Mouse (Mus musculus) embryonic facial prominence, embryonic 15.5 days (tissue): ENCODE data around the gene Igfn1. TPM values are rescaled to one million over a fixed set of nuclear protein-coding genes. Genes with fewer than 3 reads are reported as not detected.

Experiments
- ATAC-seq: fragments of 200-750 bp; cut with Nextera tagmentation; 2 replicates; pipeline ENCODE4 v1.8.0; 2017; ENCODE audit warnings: low read depth, moderate TSS enrichment; ENCODE audit not compliant: insufficient number of reproducible peaks, low FRiP score, low TSS enrichment
- H3K27ac ChIP-seq: fragments of 300-500 bp; sonication (generic); replicated peaks from 2 replicates; pipeline ENCODE4 v1.5.1; 2015; ENCODE audit warnings: mild to moderate bottlenecking, inconsistent platforms
- H3K27me3 ChIP-seq: fragments of 300-500 bp; sonication (generic); 2 replicates; pipeline ENCODE4 v1.6.1; 2015; ENCODE audit warnings: inconsistent platforms
- H3K36me3 ChIP-seq: fragments of 300-500 bp; sonication (generic); 2 replicates; pipeline ENCODE4 v1.6.1; 2015; ENCODE audit warnings: mild to moderate bottlenecking, inconsistent platforms
- H3K4me1 ChIP-seq: fragments of 300-500 bp; sonication (generic); 2 replicates; pipeline ENCODE4 v1.6.1; 2015; ENCODE audit warnings: inconsistent platforms
- H3K4me2 ChIP-seq: fragments of 300-500 bp; sonication (generic); replicated peaks from 2 replicates; pipeline ENCODE4 v1.6.1; 2015; ENCODE audit warnings: mild to moderate bottlenecking, inconsistent platforms
- H3K4me3 ChIP-seq: fragments of 300-500 bp; sonication (generic); replicated peaks from 2 replicates; pipeline ENCODE4 v1.5.1; 2015; ENCODE audit warnings: mild to moderate bottlenecking, inconsistent platforms
- H3K9ac ChIP-seq: fragments of 300-500 bp; sonication (generic); 2 replicates; pipeline ENCODE4 v1.6.1; 2015; ENCODE audit warnings: inconsistent platforms
- H3K9me3 ChIP-seq: fragments of 300-500 bp; sonication (generic); replicated peaks from 2 replicates; pipeline ENCODE4 v1.6.1; 2016; ENCODE audit warnings: inconsistent platforms
- WGBS: fragments of 180-500 bp; shearing (Covaris S2); methylation state at CpG from one replicate; pipeline ENCODE4 v1.1.7; 2015; 5-methylcytosine and 5-hydroxymethylcytosine counted together
- polyA plus RNA-seq: library from polyadenylated mRNA; unstranded; fragments of >200 nt; fragmentation: Nextera tagmentation; extraction: Ambion mirVana; gene quantifications from 2 replicates; pipeline ENCODE4 v1.2.1, GENCODE M21; 2015

Igfn1 gene
- polyA plus RNA-seq, 1 experiment from 2014 or later: 0.09 TPM

DNA sequence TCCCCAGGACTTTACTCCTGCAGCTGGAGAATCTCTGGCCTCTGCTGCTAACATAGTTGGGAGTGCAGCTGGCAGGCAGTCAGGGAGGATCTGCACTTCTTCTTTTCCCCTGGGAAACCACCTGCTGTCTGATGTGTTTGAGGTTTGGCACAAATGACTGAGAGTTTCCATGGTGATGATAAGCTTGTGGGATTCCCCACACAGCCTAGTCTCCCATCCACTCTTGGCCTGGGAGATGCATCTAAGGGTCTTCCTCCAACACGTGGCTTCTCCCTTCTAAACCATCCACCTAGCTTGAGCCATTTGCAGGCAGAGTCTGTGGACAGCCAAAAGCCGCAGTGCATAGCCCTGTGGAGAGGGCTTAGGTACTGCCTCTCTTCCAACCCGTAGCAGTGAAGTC lies 76.3 kb downstream of the Igfn1 start:
- no peak overlapping the region for H3K9ac ChIP-seq
- no peaks in the 10 kb centered on the region for H3K9me3 ChIP-seq
- peak; percentile 61; the same call in 1 of the 2 replicates for ATAC-seq
- no peaks in the 10 kb centered on the region for H3K36me3 ChIP-seq
- peaks cover 22% of the 10 kb centered on the region for H3K4me1 ChIP-seq
- H3K27ac ChIP-seq: peak overlapping the region; percentile 41; the same call in 1 of the 2 replicates
- H3K27me3 ChIP-seq: no peaks in the 10 kb centered on the region
- no peak overlapping the region for H3K4me2 ChIP-seq
- WGBS: 43% methylated on average over 3 of the region's 3 CpGs
- H3K4me3 ChIP-seq: no peak overlapping the region

DNA sequence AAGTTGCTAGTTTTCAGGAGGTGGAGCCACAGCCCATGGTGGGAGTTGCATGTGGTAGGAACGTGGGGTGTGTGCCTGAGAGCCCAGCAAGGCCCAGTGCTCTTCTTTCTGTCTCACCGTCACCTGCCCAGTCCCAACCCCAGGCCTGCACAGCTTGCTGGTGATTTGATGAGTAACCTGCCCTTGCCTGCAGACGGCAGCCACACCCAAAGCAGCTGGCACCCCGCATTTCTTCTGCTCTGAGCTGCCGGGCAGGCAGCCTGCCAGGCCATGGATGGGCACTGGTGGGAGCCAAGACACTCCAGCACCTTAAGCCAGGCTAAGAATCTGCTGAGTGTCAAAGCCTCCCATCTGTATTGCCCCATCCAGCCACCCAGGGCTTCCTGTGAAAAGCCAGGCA lies 80.3 kb downstream of the Igfn1 start:
- Histone ChIP-seq H3K27ac (peak overlapping the region; percentile 24; the same call in 1 of the 2 replicates), H3K4me3 (no peak overlapping the region), H3K36me3 (no peaks in the 10 kb centered on the region), H3K4me2 (no peak overlapping the region), H3K4me1 (peaks cover 15% of the 10 kb centered on the region), H3K9ac (no peak overlapping the region), H3K27me3 (peaks cover 18% of the 10 kb centered on the region), H3K9me3 (no peaks in the 10 kb centered on the region)
- 44% methylated on average over 4 of the region's 5 CpGs for WGBS
- no peak for ATAC-seq

DNA sequence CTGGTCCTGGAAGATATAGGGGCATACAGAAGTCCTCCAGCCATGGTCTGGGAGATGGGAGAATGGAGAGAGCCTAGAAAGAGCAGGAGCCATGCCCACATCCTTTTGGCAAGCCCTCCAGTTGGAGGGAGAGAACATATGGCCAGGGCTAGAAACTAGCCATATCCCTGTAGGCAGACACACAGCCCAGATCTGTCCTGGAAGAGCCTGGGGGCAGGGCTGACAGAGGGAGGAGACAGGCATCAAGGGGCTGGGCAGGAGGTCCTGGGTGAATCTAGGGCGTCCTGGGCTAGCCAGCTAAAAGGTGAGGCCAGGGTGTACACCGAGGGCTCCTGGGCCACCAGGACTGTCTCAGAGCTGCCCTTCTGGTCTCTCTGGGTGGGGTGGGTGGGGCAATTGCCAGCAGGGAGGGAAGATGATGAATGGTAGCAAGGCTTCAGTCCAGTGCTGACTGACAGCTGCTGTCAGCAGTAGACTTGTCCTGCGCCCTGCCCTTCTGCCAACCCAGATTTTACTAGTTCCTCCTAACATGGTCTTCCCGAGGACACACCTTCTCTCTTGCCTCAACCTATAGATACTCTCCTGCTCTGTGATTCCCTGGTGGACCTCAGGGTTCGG lies 81.7 kb downstream of the Igfn1 start:
- Histone ChIP-seq H3K4me3 (no peak overlapping the region), H3K27ac (no peak overlapping the region), H3K9me3 (no peaks in the 10 kb centered on the region), H3K27me3 (peaks cover 32% of the 10 kb centered on the region), H3K4me2 (no peak overlapping the region), H3K36me3 (no peaks in the 10 kb centered on the region), H3K4me1 (peaks cover 6% of the 10 kb centered on the region; the same call in 1 of the 2 replicates), H3K9ac (no peak overlapping the region)
- ATAC-seq: no peak
- WGBS: 73% methylated on average over 5 of the region's 5 CpGs

DNA sequence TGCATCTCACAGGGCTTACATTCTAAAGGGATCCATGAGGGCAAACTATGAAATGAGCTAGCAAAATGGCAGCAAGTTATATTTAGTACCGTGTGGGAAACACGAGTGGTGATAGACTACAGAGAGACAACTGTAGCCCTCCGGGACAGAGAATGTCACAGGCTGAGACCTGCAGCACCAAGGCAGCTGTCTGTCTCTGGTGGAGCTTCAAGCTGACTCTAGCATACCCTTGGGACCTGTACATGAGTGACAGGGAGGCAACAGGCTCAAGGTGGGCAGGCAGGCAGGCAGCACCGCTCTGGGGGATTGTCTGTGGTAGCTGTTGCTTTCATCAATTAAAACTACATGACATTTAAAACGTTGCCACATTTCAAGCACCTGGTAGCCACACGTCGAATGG lies 82.9 kb downstream of the Igfn1 start:
- Histone ChIP-seq H3K9ac (no peak overlapping the region), H3K27me3 (peaks cover 44% of the 10 kb centered on the region), H3K4me2 (no peak overlapping the region), H3K27ac (no peak overlapping the region), H3K36me3 (no peaks in the 10 kb centered on the region), H3K4me3 (no peak overlapping the region), H3K4me1 (peaks cover 13% of the 10 kb centered on the region; the same call in 1 of the 2 replicates), H3K9me3 (no peaks in the 10 kb centered on the region)
- no peak for ATAC-seq
- 66% methylated on average over 7 of the region's 7 CpGs for WGBS

DNA sequence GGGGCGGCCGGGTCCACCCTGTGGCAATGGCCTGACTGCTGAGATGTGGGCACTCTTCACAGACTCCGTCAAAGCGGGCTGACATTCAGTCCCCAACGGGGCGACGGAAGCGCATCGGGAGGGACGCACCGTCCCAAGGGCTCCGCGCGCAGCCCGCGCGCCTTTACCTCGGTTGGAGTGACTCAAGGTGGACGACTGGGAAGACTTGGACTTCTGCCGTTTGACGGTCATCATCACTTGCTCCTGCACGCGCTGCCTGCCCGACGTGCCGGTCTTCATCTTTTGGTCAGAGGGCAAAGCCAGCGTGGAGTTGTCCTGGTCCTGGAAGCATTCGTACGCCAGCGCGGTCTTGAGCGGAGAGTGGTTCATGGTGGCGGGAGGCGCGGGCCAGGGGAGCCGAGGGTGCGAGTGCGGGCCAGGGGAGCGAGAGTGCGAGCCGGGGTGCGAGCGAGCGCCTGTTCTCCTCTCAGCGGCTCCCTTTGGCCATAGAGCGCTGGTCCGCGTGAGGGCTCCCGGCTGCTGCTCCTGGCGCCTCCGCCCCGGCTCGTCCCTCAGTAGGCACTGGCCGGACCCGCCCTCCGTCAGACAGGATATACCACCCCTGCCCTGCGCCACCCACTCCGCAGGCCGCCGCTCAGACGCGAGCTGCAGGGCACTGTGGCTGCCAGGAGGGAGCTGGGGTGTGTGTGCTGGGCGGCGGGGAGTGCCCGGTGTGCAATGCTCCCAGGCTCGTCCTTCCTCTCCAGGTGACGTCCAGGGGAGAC lies 87.3 kb downstream of the Igfn1 start, which contains the start of gene Pkp1:
TSS of gene Pkp1 (minus strand) at position 564 of the 764 bp plus-strand sequence.
- Histone ChIP-seq H3K9me3 (no peaks in the 10 kb centered on the region), H3K4me3 (peak within 1 kb of the TSS; percentile 45), H3K4me1 (peaks cover 13% of the 10 kb centered on the region; the same call in 1 of the 2 replicates), H3K4me2 (peak within 1 kb of the TSS; percentile 54), H3K27ac (peak within 1 kb of the TSS; percentile 63), H3K27me3 (peaks cover 74% of the 10 kb centered on the region), H3K36me3 (no peaks in the 10 kb centered on the region), H3K9ac (peak within 1 kb of the TSS; percentile 18)
- peak; percentile 72; the same call in 1 of the 2 replicates for ATAC-seq
- under 1% methylated on average over 64 of the region's 67 CpGs for WGBS

DNA sequence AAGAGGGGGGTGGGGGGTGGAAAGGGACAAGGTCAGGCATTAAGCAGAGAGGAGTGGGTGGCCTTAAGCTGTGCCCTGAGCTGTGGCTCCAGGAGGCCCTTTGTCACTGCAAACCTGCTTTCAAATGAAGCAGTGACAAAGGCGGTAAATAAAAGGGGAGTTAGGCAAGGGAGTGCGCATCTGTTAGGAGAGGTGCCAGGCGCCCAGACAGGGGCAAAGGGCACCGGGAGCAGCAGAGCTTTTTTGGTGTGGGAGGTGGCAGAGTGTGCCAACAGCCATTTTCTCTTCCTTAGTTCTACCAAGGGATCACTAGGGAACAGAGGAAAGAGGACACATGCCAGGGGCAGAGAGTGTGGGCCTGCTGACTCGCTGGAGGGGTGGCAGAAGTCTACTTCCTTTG lies 88.9 kb downstream of the Igfn1 start:
- Histone ChIP-seq H3K4me1 (peaks cover 13% of the 10 kb centered on the region), H3K27me3 (peaks cover 67% of the 10 kb centered on the region), H3K4me2 (peak overlapping the region; percentile 37), H3K4me3 (peak overlapping the region; percentile 45), H3K9ac (no peak overlapping the region), H3K27ac (peak overlapping the region; percentile 22; the same call in 1 of the 2 replicates), H3K9me3 (no peaks in the 10 kb centered on the region), H3K36me3 (no peaks in the 10 kb centered on the region)
- ATAC-seq: no peak
- WGBS: 25% methylated on average over 5 of the region's 5 CpGs

DNA sequence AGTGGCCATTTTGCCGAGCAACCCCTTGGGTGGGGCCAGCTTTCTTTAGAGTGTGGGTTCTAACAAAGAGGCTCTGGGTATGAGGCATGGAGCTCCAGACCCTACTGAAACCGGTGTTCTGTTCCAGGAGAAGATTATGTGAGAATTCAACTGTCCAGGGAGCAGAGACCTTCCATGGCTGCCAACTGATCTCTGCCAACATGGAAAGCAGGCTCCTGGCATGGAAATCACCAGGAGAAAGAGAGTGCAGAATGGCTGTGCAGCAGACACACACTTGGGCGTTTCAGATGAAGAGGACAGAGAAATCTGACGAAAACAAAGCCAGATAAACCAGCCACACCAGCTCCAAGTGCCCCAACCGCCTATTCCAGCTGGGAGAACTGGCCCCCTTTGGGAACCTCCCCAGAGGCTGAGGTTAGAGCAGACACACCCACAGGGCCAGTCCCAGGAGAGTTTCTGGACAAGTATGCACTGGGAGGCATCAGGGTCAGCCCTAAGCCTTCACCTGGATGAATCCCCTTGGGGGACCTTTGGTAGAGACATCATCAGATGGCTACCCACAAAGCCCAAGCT lies 89.6 kb downstream of the Igfn1 start:
- Histone ChIP-seq H3K4me1 (peaks cover 15% of the 10 kb centered on the region), H3K36me3 (no peaks in the 10 kb centered on the region), H3K27ac (peak overlapping the region; percentile 63), H3K4me2 (peak overlapping the region; percentile 37), H3K9ac (no peak overlapping the region), H3K9me3 (no peaks in the 10 kb centered on the region), H3K27me3 (peaks cover 60% of the 10 kb centered on the region), H3K4me3 (peak overlapping the region; percentile 45)
- WGBS: 28% methylated on average over 5 of the region's 5 CpGs
- 0 out of 2 replicates have a peak, but pooled peaks have one; percentile 48 for ATAC-seq

DNA sequence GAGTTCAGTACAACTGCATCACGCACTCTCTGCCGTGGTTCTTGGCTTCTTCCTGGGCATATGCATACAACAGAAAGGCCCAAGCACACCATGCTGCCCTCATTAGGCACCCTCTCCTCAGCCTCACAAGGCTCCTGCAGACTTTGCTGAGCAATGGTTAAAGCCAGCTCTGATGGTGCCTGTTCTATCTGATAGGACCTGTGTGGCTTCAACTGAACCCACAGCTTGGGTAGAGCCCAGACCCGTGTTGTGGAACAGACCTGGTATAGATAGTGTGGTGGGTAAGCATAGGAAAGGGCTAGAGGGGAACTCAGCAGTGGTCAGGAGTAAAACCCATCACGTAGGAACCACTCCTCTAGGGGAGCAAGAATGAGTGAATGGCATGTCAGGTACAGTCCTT lies 92.5 kb downstream of the Igfn1 start:
- no peak overlapping the region for H3K4me3 ChIP-seq
- no peaks in the 10 kb centered on the region for H3K36me3 ChIP-seq
- 76% methylated on average over 4 of the region's 4 CpGs for WGBS
- H3K4me1 ChIP-seq: peaks cover 20% of the 10 kb centered on the region
- no peak overlapping the region for H3K4me2 ChIP-seq
- ATAC-seq: no peak
- H3K9ac ChIP-seq: no peak overlapping the region
- H3K27ac ChIP-seq: 0 out of 2 replicates have a peak overlapping the region, but pooled peaks have one; percentile 22
- no peaks in the 10 kb centered on the region for H3K9me3 ChIP-seq
- peaks cover 34% of the 10 kb centered on the region for H3K27me3 ChIP-seq

DNA sequence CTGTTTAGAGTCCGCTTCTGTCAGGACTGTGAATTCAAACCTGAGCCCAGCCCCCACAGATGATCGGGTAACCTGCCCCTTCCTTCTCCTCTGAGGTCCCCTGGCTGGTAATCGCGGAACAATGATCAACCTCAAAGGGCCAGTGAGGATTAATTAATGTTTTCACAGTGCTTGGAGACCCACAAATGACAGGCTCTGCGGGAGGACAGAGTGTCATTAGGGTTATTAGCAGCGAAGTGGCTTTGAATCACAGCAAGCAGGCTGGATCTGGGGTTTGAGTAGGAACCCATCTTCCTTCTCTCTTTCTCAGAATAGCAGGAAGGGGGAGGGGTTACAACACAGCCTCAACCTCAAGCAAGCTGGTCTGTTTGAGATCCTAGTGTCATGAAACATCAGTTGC lies 96.8 kb downstream of the Igfn1 start:
- no peak overlapping the region for H3K9ac ChIP-seq

DNA sequence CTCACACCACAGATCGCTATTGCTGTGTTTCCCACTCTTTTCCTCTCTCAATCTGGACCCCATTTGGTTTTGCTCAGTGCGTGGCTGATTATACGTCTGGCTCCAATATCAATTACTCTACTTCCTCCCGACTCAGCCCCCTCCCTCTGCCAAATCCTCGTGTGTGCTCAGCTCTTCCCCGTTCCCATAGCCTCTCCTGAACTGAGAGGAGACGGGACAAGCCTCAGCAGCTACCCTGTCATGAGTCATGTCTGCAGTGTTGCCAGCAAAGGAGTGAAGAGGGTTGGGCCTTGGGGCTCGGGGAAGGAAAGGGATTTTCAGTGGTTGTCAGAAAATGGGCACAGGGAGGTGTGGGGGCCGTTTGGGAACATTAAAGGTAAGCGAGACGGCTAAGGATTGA lies 99.4 kb downstream of the Igfn1 start:
- 15% methylated on average over 11 of the region's 11 CpGs for WGBS
- Histone ChIP-seq H3K27me3 (no peaks in the 10 kb centered on the region), H3K9me3 (no peaks in the 10 kb centered on the region), H3K9ac (no peak overlapping the region), H3K27ac (peak overlapping the region; percentile 49), H3K4me2 (0 out of 2 replicates have a peak overlapping the region, but pooled peaks have one; percentile 3), H3K36me3 (no peaks in the 10 kb centered on the region), H3K4me3 (no peak overlapping the region), H3K4me1 (peaks cover 29% of the 10 kb centered on the region)
- ATAC-seq: peak; percentile 82

More for the DNA sequence above, 96.8 kb downstream of the Igfn1 start:
- Histone ChIP-seq H3K27me3 (no peaks in the 10 kb centered on the region; the same call in 1 of the 2 replicates), H3K4me2 (no peak overlapping the region), H3K4me1 (peaks cover 24% of the 10 kb centered on the region), H3K4me3 (no peak overlapping the region), H3K36me3 (no peaks in the 10 kb centered on the region), H3K9me3 (no peaks in the 10 kb centered on the region), H3K27ac (no peak overlapping the region)
- no peak for ATAC-seq
- WGBS: 31% methylated on average over 6 of the region's 6 CpGs
